Comparison of ENCODE assay signal across 8 mouse cellular contexts in the genomic region with DNA sequence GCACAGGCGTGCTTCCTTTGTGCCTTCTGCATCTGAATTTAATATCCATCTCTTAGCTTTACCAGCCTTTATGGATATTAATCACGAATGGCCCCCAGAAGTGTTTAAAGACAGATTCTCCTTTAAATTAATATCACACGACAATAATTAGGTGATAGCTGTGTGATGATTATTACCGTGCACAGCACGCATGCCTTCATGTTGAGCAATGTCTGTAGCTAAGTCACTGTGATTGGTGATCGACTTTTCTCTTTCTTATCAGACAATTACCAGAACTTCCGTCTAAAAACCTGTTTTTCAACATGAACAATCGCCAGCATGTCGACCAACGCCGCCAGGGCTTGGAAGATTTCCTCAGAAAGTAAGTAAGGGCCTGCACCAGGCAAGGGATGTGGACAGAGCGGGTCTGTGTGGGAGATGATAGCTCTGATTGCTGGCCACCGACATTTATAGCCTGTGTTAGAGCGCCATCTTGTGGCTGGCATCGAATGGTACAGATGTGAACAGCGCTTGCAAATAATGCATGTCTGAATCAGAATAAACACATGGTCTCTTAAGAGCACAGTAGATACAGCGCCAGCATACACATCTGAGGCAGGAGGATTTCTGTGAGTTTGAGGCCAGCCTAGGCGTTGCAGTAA. TPM values are rescaled to one million over a fixed set of nuclear protein-coding genes. Genes with fewer than 3 reads are reported as not detected.
DNase-seq lines count a peak whose midpoint lies in the region; ATAC-seq lines count a peak whose summit lies in the region.

No protein-coding gene starts in this region.

- H3K36me3 ChIP-seq in intestine, embryonic 15.5 days: no peaks in the 10 kb centered on the region
- peaks cover 23% of the 10 kb centered on the region for H3K36me3 ChIP-seq in midbrain, embryonic 10.5 days

- WGBS in intestine, embryonic 15.5 days: 23% methylated on average over 18 of the region's 18 CpGs
- WGBS in midbrain, embryonic 10.5 days: 37% methylated on average over 18 of the region's 18 CpGs

- no peak overlapping the region for H3K27ac ChIP-seq in intestine, embryonic 15.5 days
- no peak overlapping the region for H3K27ac ChIP-seq in midbrain, embryonic 10.5 days (replicated peaks)

- H3K27me3 ChIP-seq in intestine, embryonic 15.5 days (replicated peaks): no peaks in the 10 kb centered on the region
- no peaks in the 10 kb centered on the region for H3K27me3 ChIP-seq in midbrain, embryonic 10.5 days (ENCODE audit: low read depth, poor library complexity, severe bottlenecking)

- H3K4me1 ChIP-seq in intestine, embryonic 15.5 days (replicated peaks): peaks cover 3% of the 10 kb centered on the region; the same call in 1 of the 2 replicates
- H3K4me1 ChIP-seq in midbrain, embryonic 10.5 days: peaks cover 9% of the 10 kb centered on the region; the same call in 1 of the 2 replicates

- peak; percentile 88 to 91 for DNase-seq in adrenal gland, adult 18-20 months (ENCODE audit: low spot score in 2 of 2)
- peak; percentile 95 for DNase-seq in embryo, embryonic 10.5 days (ENCODE audit: low spot score)
- peak; percentile 73 to 80 for DNase-seq in gastrocnemius, postnatal 36 days
- DNase-seq in left cerebral cortex, postnatal 14 days (ENCODE audit: low spot score in 2 of 2): peak; percentile 80 to 87
- DNase-seq in midbrain, embryonic 10.5 days (ENCODE audit: low spot score): peak; percentile 89
- peak; percentile 49 to 62 for DNase-seq in right cerebral cortex, postnatal 36 days (ENCODE audit: low spot score in 2 of 2)
- DNase-seq in urinary bladder, postnatal 36 days (ENCODE audit: low spot score in 2 of 2): peak; percentile 82 to 87

- peak; percentile 90 for ATAC-seq in intestine, embryonic 15.5 days

- no peaks in the 10 kb centered on the region for H3K9me3 ChIP-seq in intestine, embryonic 15.5 days
- H3K9me3 ChIP-seq in midbrain, embryonic 10.5 days (replicated peaks): no peaks in the 10 kb centered on the region

- H3K4me2 ChIP-seq in intestine, embryonic 15.5 days (replicated peaks): no peak overlapping the region

- intact Hi-C loops in gastrocnemius, postnatal 36 days (cut with DNase I): loop anchor here (2.0 kb wide), 2 partner anchors 197 to 373 kb away; no protein-coding TSS in a partner anchor
- intact Hi-C loops in left cerebral cortex, postnatal 14 days (cut with DNase I): loop anchor here (2.0 to 5.0 kb wide), 3 partner anchors 108 to 371 kb away; partner anchors contain the start of gene Cbx3

- H3K4me3 ChIP-seq in intestine, embryonic 15.5 days (replicated peaks): no peak overlapping the region
- H3K4me3 ChIP-seq in midbrain, embryonic 10.5 days: no peak overlapping the region

- no peak overlapping the region for H3K9ac ChIP-seq in intestine, embryonic 15.5 days

RNA-seq across cellular contexts. Expression of gene Snx10, which starts 56.5 kb away (rescaled TPM):
- total RNA-seq in adrenal gland, adult 18-20 months (2021): 10 to 100 TPM; 31.8 to 53.6 TPM
- total RNA-seq in gastrocnemius, postnatal 36 days (2021): 1 to 10 TPM; 4.6 to 6.4 TPM
- 12.1 and 14.4 TPM in 2 replicates for polyA plus RNA-seq in intestine, embryonic 15.5 days (2015; fragmentation: Nextera tagmentation; extraction: Ambion mirVana)
- total RNA-seq in left cerebral cortex, postnatal 14 days (2021): 100 to 1,000 TPM; 114 to 116 TPM
- polyA plus RNA-seq in midbrain, embryonic 10.5 days (2016; fragmentation: Nextera tagmentation; extraction: Ambion mirVana): 37.0 and 40.9 TPM in 2 replicates

Comparison
In these comparisons a context has a peak if more than half of its experiments do, and no peak if none do; other contexts are left out.
1. RNA of gene Snx10, which starts 56.5 kb away (total RNA-seq): 114 to 116 TPM in left cerebral cortex, postnatal 14 days and 31.8 to 53.6 TPM in adrenal gland, adult 18-20 months; 4.6 to 6.4 TPM in gastrocnemius, postnatal 36 days; every median in the first group is over 4 times any median in the second.
2. Peak in every context shown above with its lines, with median percentiles within 50 percentile points of each other: DNase-seq.